Mouse (Mus musculus): ENCODE data around the gene Gm10974.

DNA sequence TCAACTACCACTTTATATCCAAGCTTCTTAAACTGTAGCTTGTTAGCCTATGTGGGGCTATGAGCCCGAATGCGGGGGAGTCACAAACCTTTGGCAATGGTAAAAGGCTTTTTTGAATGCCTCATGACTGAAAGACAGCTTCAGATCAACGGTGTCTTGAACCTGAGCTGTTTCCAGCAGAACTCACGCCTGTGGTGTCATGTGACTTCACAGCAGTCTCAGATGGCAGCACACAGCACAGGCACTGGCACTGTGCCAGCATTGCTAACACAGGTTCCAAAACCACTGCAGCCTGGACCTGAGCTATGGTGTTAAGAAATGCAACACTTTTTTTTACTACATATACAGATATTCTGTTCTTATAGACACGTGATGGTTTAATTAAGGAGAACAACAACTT is 44.7 kb upstream of the Gm10974 start:
- TF ChIP-seq POLR2A (IDR thresholded peaks at IDR 0.05; ENCODE audit: low read depth, low read length) (no peak), CTCF (IDR thresholded peaks at IDR 0.05; ENCODE audit: extremely low read depth, insufficient read depth, insufficient read length, insufficient replicate concordance) (no peak)

All from spleen, adult 2 months (tissue).